Mouse (Mus musculus): ENCODE data around the gene Ly6g5c.

Ly6g5c gene

DNA sequence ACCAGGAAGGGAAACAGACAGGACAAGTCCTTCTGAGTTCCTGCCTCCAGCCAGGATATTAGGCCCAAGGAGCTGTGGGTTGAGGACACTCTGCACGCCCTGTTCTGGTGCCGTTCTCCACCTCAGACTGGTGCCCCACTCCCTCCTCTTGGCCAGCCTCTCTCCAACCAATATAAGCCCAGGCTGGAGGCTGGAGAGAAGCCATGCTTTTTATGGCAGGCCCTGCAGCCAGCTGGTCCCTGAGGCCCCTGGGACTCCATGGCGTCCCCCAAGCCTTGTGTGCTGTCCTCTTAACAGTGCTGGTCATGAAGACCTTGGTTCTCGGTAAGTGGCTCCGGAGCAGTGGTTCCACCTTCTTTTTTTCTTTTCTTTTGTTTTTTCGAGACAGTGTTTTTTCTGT lies at the start of gene Ly6g5c:
TSS of gene Ly6g5c (plus strand) at position 183 of the 400 bp plus-strand sequence.
- DNase-seq (ENCODE audit: low spot score in 2 of 2): no peak

DNA sequence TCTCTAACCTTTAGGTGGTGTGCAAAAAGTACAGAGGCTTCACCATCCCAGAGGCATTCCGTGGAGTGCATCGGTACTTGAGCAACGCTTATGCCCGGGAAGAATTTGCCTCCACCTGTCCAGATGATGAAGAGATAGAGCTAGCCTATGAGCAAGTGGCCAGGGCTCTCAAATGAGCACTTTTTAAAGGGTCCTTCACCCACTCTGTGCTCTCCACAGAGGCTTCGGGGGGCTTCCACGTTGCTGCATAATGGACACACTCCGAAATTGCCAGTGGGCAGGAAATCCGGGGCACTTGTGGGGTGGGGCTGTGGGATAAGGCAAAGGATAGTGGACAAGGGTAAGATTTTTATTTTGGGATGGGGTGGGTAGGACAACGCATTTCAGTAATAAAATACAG lies 49.8 kb upstream of the Ly6g5c start:
- no peak for DNase-seq (ENCODE audit: low spot score in 2 of 2)

DNA sequence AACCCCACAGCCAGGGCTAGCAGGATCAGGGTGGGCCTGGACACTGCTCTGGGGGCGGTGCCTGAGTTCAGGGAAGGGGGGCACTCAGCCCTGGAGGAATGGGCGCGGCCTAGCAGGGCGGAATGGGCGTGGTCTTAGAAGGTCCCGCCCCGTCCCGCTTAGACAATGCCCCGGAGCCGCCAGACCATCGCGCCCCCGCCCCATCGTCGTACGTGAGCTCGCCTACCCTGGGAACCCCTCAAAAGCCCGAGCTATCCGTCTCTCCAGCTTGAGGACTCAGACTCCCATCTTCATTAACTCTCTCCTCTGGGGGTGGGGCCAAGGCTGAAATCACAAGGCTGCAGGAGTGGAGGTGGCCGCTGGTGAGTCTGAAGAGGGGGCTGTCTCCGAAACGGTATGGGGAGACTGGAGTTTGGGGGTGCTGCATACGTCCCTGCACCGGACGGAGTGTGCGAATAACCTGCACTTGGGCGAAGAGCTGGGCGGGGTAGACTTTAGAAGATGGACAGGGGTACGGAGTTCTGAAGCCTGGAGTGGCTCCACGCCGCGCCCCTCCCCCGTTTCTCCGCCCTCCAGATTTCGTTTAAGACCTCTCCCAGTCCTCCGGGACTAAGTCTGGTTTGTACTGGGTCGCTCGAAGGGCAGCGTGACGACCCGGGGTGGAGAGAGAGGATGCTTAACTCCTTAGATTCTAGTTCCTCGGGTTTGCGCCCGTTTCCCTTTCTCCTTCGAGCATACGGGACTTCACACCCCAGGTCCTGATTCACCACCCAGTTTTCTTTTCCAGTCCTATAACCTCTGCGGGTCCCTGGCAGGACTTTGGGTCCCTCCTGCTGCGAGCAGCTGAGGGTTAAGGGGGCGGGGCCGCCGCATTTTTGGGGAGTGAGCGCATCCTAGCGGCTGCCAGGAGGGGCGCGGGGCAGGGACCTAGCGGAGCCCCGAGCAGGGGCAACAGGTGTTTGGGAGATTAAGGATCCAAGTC lies 48.9 kb upstream of the Ly6g5c start, which contains the start of gene Ddah2:
TSS of gene Ddah2 (plus strand) at position 125 of the 982 bp plus-strand sequence.
- DNase-seq (ENCODE audit: low spot score in 2 of 2): peak; percentile 67 to 69

DNA sequence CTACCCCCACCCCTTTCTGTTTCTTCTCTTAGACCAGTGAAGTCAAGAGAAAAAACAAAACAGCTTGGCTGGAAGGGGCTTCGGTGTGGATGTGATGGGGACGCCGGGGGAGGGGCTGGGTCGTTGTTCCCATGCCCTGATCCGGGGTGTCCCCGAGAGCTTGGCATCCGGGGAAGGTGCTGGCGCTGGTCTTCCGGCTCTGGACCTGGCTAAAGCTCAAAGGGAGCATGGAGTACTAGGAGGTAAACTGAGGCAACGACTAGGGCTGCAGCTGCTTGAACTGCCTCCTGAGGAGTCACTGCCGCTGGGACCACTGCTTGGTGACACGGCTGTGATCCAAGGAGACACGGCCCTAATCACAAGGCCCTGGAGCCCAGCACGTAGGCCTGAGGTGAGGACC lies 48.0 kb upstream of the Ly6g5c start:
- no peak for DNase-seq (ENCODE audit: low spot score in 2 of 2)

DNA sequence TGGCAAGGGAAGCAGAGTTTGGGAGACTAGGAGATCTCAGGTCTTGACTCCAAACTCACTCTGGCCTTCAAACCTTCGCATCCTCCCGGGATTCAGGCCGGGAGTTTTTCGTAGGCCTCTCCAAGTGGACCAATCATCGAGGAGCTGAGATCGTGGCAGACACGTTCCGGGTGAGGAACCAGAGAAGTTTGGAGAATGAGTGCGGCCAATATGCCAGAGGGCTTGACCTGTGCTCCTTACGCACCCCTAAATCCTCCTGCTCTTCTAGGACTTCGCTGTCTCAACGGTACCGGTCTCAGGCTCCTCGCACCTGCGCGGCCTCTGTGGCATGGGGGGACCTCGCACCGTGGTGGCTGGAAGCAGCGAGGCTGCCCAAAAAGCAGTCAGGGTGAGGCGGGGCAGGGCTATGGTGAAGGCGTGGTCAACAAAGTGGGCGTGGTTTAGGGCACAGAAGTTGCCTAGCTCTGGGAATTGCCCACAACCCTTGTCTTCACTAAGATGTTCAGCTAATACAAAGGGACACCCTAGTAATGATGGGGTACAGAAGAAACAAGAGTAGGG lies 47.3 kb upstream of the Ly6g5c start:
- DNase-seq (ENCODE audit: low spot score in 2 of 2): no peak

DNA sequence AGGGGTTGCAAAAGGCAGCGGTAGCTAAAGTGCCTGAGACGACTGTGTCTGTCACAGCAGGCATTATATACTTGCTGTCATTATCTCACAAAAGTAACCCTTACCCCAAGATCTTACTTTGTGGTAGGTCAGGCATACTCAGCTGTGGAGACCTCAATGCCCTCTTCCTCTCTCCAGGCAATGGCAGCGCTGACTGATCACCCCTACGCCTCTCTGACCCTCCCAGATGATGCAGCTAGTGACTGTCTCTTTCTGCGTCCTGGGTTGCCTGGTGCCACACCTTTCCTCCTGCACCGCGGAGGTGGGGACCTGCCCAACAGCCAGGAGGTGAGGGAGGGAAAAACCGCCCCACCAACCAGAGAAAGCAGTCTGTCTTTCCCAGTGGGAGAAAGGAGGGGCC lies 46.8 kb upstream of the Ly6g5c start:
- no peak for DNase-seq (ENCODE audit: low spot score in 2 of 2)

DNA sequence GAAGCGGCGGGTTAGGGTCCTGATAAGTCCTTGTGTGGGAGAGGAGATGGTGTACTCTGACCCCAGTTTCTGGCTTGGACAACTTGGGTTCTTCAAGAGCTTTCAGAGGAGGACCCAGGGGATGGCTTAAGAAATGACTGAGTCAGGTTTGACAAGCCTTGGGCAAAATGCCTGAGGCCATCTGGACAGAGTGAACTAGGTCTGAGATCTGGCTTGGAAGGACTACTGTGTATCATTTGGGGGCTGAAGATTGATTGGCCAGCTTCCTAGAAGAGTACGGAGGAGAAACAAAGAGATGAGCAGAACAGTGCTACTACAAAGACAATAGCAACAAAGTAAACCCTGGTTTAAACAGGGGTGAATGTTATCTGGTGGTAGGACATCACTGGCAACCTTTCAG lies 44.6 kb upstream of the Ly6g5c start:
- DNase-seq (ENCODE audit: low spot score in 2 of 2): no peak

DNA sequence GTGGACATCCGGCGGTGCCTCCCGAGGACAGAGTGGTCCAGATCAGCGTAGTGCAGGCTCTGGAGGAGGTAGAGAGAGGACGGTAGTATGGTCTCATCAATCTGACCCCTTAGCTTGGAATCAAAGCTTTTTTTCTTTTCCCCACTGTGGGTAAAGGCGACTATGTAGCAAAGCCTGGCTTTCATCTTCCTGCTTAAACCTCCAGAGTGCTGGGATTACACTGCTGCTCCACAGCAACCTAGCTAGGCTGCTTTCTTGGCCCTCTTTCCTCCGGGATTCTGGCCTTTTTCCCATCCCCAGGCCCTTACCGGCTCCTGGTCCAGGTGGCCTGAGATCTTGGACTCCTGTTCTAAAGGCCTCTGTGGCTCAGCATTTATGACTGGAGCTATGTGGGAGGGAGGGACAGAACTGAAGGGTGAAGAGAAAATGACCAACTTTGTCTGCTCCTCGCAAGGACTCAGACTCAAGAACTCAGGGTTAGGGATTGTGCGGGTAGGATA lies 43.7 kb upstream of the Ly6g5c start:
- no peak for DNase-seq (ENCODE audit: low spot score in 2 of 2)

DNA sequence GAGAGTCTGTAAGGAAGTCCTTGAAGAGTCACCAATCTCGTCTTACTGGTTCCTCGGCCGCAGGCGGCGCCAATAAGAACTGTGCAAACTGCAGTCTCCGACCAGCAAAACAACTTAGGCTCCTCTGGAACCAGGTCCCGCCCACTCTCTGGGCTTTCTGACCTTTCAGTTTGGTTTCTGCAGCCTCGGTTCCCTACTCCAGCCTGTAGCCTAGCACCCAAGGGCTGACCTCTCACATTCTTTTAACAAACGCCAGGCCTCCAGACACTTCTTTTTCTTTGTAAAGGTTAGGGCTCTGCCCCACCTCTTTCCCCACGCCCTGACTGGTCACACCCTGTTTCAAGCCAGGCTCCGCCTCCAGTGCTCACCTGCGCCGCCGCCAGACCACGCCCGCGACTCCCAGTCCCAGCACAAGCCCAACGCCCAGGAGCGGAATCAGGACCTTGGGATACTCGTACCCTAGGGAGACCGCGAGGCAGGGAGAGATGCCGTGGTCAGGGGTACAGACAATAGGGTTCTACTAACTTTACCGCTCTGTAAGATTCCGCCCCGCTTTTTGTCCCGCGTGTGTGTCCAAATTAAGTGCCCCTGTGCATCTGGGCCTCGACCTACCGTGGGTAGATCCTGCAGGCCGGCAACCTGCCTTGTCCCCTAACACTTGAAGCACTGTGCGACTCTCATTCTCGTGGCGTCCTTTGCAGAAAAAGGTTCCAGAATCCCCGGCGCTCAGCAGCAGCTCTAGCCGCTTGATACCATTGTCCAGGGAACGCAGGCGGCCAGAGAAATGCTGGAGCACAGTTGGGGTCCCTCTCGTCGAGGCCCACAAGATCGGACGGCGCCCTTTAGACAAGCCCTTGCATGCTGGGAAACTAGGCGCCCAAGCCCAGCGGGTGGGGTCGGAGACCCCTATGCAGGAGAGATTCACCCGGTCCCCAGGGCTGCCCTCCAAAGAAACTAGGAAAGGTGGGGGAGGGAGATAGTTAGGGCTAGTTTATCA lies 42.8 kb upstream of the Ly6g5c start, which contains the start of gene Ly6g6c:
TSS of gene Ly6g6c (plus strand) at position 438 of the 997 bp plus-strand sequence.
- DNase-seq (ENCODE audit: low spot score in 2 of 2): no peak

DNA sequence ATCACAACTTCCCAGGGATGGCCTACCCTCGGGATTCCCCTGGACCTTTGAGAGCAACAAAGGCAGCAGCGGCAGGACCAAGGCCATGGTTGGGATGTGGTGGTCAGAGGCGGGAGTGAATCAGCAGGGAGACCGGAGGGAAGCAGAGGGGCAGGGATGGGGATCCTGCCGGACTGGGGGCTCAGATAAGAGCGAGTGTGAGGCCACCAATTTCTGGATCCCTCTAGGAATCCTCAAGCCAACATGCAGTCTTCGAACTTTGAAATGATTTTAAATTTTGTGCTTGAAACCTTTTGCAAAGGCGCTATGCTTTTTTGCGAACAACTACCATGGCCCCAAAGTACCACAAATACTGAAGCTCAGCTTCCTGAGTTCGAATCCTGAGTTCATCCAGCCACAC lies 42.0 kb upstream of the Ly6g5c start, which contains the start of gene Mpig6b:
TSS of gene Mpig6b (minus strand) at position 101 of the 400 bp plus-strand sequence.
- no peak for DNase-seq (ENCODE audit: low spot score in 2 of 2)

DNA sequence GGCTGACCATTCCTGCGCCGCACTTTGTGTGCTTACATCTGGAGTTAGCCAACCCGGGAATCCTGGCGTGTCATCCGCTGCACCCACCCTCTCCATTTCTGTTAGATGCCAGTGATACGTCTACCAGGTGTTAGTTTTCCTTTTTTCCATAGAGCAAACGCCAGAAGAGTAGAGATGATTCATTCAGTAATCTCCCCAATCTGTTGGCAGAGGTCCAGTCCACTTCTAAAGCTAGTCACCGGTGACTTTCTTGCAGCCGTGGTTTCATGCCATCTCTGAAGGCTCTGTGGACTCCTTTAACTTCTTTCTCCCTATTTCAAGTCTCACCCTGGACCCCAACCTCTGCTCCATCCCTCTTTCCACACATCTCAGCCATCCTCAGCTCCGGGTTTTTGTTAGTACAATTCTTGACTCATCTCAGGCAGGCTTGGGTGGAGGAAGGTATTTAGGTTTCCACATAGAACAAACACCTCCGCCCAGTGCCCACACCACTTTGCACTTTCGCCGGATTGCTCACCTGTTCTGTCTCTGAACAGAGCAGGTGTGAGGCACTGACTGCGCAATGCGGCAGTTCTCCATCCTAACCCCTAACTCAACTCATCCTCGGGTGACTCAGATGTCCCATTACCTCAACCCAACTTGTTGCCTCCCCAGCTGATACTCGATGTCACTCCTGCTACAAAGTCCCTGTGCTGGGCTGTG lies 39.7 kb upstream of the Ly6g5c start:
- DNase-seq (ENCODE audit: low spot score in 2 of 2): no peak

DNA sequence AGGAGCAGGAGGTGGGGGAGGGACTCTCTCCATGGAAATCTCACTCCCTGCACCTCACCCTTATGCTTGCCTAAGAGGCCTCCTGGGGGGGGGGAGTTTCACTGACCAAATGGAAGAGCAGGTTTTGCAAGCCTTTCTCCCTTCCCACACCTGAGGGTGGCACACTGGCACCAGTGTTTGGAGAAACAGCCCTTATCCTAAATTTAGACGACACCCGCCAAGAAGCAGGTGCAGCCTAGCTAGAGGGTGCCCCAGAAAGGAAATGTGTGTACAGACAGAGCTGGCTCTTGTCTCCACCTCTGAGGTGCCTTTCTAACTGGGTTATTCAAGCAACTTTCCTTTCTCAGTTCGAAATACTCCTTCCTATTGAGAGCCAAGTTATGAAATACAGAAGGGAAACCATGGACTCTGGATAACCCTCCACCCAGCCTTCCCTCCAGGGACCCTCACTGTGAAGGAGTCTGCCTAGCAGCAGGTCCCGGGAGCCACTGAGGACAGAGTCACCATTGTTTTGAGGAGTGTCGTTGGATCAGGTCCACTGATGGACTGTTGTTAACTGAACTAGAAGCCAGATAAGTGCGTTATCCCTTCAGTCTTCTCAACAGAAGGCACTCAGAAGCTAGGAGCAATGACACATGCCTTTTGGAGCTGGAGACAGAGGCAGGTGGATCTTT lies 37.4 kb upstream of the Ly6g5c start:
- DNase-seq (ENCODE audit: low spot score in 2 of 2): no peak

DNA sequence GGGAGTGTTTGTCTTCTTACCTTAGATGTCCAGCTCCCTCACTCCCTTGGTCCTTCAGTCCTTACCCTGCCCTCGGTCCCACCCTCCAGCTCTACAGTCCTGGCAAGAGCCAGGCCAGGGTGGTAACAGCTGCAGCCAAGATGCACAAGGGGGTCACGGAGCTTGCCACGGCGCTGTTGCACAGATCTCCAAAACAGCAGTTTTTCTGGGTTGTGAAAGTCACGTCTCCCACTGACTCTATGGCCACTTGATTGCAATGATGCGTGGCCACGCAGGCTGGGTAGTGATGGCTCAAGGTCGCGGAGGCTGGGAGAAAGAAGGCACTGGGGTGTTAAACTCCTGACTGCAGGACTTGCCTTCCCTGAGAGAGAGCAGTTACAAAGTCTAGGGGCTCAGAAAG lies 36.6 kb upstream of the Ly6g5c start:
- DNase-seq (ENCODE audit: low spot score in 2 of 2): no peak

DNA sequence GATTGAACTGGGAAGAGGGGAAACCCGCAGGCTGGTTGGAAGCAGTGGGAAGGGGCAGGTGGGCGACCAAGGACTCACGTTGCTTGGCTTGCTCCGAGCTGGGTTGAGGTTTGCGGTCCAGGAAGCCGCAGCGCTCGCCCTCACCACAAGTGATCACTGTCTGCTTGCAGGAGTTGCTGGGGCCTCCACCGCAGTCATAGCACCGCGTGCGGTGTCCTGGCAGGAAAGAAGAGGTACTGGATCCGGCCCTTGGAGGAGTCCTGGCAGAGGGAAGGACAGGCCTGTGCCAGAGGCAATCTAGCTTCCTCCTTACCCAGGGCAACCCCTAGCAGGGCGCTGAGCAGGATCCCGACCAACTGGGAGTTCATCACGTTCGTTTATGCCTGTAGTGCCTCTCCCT lies 34.0 kb upstream of the Ly6g5c start:
- no peak for DNase-seq (ENCODE audit: low spot score in 2 of 2)

DNA sequence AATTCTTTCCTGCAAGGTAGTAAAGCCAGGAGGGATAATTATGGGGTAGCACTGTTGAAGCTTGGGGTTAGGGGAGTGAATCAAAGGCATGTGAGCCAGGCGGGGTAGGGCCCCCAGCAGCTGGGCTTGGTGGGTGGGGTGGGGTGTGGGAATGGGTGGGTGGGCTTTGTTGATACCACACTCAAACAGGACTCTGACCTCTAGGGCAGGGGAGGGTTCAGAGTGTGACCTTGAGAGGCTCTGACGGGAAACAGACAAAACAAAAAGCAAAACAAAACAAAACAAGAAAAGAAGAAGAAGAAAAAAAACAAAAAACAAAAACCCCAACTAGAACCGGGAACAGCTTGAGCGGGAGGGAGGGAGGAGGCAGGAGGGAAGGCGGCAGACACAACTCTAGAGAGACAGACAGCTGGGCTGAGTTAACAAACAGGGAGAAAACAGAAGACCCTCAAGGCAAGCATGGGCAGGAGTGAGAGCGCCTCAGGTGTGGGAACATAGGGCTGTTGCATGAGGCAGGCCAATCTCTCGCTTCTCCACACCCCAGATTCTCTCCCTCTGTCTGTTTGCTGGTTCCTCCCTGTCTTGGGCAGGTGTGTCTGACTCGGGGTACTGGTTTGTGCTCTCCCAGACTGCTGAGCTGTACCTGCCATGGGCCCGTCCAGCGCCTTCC lies 31.4 kb upstream of the Ly6g5c start, which contains the start of gene Ly6g6e:
TSS of gene Ly6g6e (plus strand) at position 396 of the 670 bp plus-strand sequence.
- no peak for DNase-seq (ENCODE audit: low spot score in 2 of 2)

DNA sequence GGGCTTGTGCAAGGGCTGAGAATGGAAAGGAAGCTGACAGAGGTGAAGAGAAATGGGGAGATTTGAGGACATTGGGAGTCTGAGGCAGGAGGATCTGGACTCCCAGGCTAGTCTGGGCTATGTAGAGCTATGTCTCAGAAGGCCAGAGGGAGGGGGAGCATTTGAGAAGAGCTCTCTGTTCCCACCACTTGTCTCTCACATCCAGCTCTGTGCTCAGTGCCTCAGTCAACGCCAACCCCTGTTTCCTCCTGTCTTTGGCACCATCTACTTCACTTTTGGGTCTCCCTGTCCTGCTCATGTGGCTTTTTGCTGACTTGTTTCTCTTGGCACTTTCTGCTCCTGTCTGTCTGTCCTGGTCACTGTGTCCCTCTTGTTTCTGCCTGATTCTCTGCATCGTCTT lies 30.8 kb upstream of the Ly6g5c start:
- DNase-seq (ENCODE audit: low spot score in 2 of 2): no peak

DNA sequence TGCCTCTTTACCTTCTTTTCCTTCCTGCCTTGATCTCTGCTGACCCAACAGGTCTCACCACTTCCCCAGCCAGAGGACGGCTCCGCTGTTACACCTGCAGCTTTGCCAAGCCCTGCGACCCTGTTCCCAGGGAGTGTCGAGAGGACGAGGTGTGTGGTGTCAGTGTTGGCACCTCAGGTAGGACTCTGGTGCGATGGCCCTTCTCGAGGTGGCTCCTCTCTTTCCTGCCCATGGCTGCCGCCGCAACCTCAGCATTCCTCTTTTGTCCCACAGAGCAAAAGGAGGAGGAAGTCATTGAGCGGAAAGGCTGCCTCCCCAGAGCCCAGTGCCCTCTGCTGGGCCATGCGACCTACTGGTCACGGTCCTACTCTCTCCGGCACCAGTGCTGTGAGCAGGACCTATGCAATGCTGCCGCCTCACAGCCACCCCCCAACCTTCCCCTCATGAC lies 30.3 kb upstream of the Ly6g5c start, which contains the start of gene Ly6g6d:
TSS of gene Ly6g6d (minus strand) at position 280 of the 448 bp plus-strand sequence.
- DNase-seq (ENCODE audit: low spot score in 2 of 2): no peak

DNA sequence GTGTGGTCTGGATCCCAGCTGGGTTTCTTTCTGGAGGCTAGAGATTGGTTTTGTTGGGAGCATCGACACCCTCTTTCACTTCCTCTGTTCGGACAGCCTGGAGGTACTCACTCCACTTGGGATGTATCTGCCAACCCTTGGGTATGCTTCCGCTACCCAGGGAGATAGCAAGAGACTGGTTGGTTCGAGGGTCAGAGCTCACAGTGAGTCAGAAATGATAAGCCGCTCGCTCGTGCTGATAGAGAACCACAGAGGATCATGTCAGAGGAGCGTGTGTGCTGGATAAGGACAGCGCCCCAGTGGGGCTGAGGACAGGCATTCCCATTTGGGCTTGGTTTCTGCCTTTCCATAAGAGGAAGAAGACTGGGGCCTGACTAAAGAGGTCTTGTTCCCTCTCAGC lies 28.3 kb upstream of the Ly6g5c start:
- DNase-seq (ENCODE audit: low spot score in 2 of 2): no peak

DNA sequence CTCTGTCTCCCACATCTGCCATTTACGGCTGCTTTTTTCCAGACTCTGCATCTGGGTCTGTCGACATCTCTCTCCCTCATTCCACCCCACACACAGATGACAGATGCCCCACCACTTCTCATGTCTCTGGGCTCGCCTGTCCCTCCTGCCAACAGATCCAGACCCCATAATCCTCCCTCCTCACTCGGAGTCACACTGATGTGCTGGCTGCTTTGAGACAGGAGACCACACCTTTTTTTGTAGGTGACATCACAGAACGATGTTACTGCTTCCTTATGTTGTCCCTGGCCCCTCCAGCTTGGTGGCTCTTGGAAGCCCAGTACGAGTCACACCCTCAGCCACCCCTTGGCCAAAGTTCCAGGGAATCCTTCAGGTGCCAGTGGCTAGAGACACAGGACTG lies 27.8 kb upstream of the Ly6g5c start:
- no peak for DNase-seq (ENCODE audit: low spot score in 2 of 2)
